Comparison of ENCODE assay signal across 8 mouse cellular contexts in genomic region chr4:114666979-114667328, GRCm38 (mm10).
DNase-seq lines count a peak whose midpoint lies in the region; ATAC-seq and TF ChIP-seq lines count a peak whose summit lies in the region.

No protein-coding gene starts in this region.

- TF ChIP-seq CTCF in G1E (IDR thresholded peaks at IDR 0.05; ENCODE audit: low read depth, low read length) = no peak

- no peaks in the 10 kb centered on the region for H3K36me3 ChIP-seq in heart, embryonic 13.5 days
- no peaks in the 10 kb centered on the region for H3K36me3 ChIP-seq in G1E (replicated peaks)
- H3K36me3 ChIP-seq in hindbrain, embryonic 14.5 days (replicated peaks; ENCODE audit: control insufficient read depth, insufficient read depth) = no peaks in the 10 kb centered on the region
- no peaks in the 10 kb centered on the region for H3K36me3 ChIP-seq in midbrain, embryonic 12.5 days

- H3K4me3 ChIP-seq in heart, embryonic 13.5 days = peak overlapping the region; percentile 41
- H3K4me3 ChIP-seq in G1E (ENCODE audit: low read depth, low read length) = peak overlapping the region; percentile 29; the same call in 1 of the 2 replicates
- H3K4me3 ChIP-seq in hindbrain, embryonic 14.5 days (replicated peaks; ENCODE audit: low read length) = peak overlapping the region; percentile 24
- H3K4me3 ChIP-seq in midbrain, embryonic 12.5 days = peak overlapping the region; percentile 28

- DNase-seq in heart, adult 9 months (ENCODE audit: low spot score in 2 of 2) = no peak
- no peak for DNase-seq in G1E (ENCODE audit: low spot score)
- no peak for DNase-seq in hindbrain, embryonic 14.5 days (ENCODE audit: low spot score)
- DNase-seq in left cerebral cortex, postnatal 14 days (ENCODE audit: low spot score in 2 of 2) = no peak
- DNase-seq in gastrocnemius, adult 8-10 months (ENCODE audit: low spot score in 2 of 2) = no peak
- DNase-seq in left cerebral cortex, postnatal 36 days (ENCODE audit: low spot score in 2 of 2) = no peak

- no peak overlapping the region for H3K9ac ChIP-seq in heart, embryonic 13.5 days
- no peak overlapping the region; the same call in 1 of the 2 replicates for H3K9ac ChIP-seq in hindbrain, embryonic 14.5 days
- no peak overlapping the region for H3K9ac ChIP-seq in midbrain, embryonic 12.5 days (replicated peaks)

- H3K4me1 ChIP-seq in heart, embryonic 13.5 days = peaks cover 11% of the 10 kb centered on the region
- H3K4me1 ChIP-seq in G1E (ENCODE audit: insufficient read depth, low read depth, low read length) = peaks cover 64% of the 10 kb centered on the region
- H3K4me1 ChIP-seq in hindbrain, embryonic 14.5 days (replicated peaks; ENCODE audit: control insufficient read depth, insufficient read depth, low read length) = peaks cover 8% of the 10 kb centered on the region; the same call in 1 of the 2 replicates
- peaks cover 13% of the 10 kb centered on the region for H3K4me1 ChIP-seq in midbrain, embryonic 12.5 days

- H3K27me3 ChIP-seq in heart, embryonic 13.5 days (replicated peaks) = peaks cover 94% of the 10 kb centered on the region
- no peaks in the 10 kb centered on the region for H3K27me3 ChIP-seq in G1E (ENCODE audit: insufficient read depth, low read length)
- peaks cover 55% of the 10 kb centered on the region for H3K27me3 ChIP-seq in hindbrain, embryonic 14.5 days (ENCODE audit: control insufficient read depth, insufficient read depth, low read length)
- H3K27me3 ChIP-seq in midbrain, embryonic 12.5 days = peaks cover 72% of the 10 kb centered on the region

- peak overlapping the region; percentile 65 for H3K4me2 ChIP-seq in heart, embryonic 13.5 days
- H3K4me2 ChIP-seq in hindbrain, embryonic 14.5 days (replicated peaks) = peak overlapping the region; percentile 53
- peak overlapping the region; percentile 45 for H3K4me2 ChIP-seq in midbrain, embryonic 12.5 days (replicated peaks)

- no peak for ATAC-seq in heart, embryonic 13.5 days (ENCODE audit: extremely low read depth, insufficient number of reproducible peaks, low FRiP score, low TSS enrichment)
- no peak for ATAC-seq in G1E (ENCODE audit: extremely low read depth, insufficient number of reproducible peaks, low FRiP score, poor library complexity, severe bottlenecking)
- no peak; the same call in 1 of the 2 replicates for ATAC-seq in hindbrain, embryonic 14.5 days (ENCODE audit: low FRiP score)
- ATAC-seq in midbrain, embryonic 12.5 days (ENCODE audit: low FRiP score, low read depth) = no peak

- H3K27ac ChIP-seq in heart, embryonic 13.5 days (replicated peaks) = no peak overlapping the region
- H3K27ac ChIP-seq in hindbrain, embryonic 14.5 days = no peak overlapping the region
- H3K27ac ChIP-seq in midbrain, embryonic 12.5 days (replicated peaks) = no peak overlapping the region

- intact Hi-C loops in left cerebral cortex, postnatal 14 days (cut with DNase I) = loop anchor here (5.0 kb wide), 1 partner anchor 245 kb away; no protein-coding TSS in a partner anchor
- intact Hi-C loops in left cerebral cortex, postnatal 36 days (cut with DNase I) = loop anchor here (5.0 kb wide), 2 partner anchors 245 to 280 kb away; no protein-coding TSS in a partner anchor

- H3K9me3 ChIP-seq in heart, embryonic 13.5 days = no peaks in the 10 kb centered on the region
- peaks cover 25% of the 10 kb centered on the region for H3K9me3 ChIP-seq in G1E (replicated peaks)
- no peaks in the 10 kb centered on the region for H3K9me3 ChIP-seq in hindbrain, embryonic 14.5 days (ENCODE audit: control insufficient read depth, low read length)
- no peaks in the 10 kb centered on the region for H3K9me3 ChIP-seq in midbrain, embryonic 12.5 days

- WGBS in heart, embryonic 13.5 days = 8% methylated on average over 12 of the region's 13 CpGs
- WGBS in hindbrain, embryonic 14.5 days = 9% methylated on average over 13 of the region's 13 CpGs
- 5% methylated on average over 8 of the region's 13 CpGs for WGBS in midbrain, embryonic 12.5 days
